Mouse (Mus musculus): ENCODE results near the gene Gbf1.

Gbf1 gene

GRCm38 (mm10) chr19:46316846-46317545 is 164.7 kb downstream of the Gbf1 start:
- DNase-seq, result no peak

GRCm38 (mm10) chr19:46317546-46317885 is 165.2 kb downstream of the Gbf1 start:
- no peak for DNase-seq

DNA sequence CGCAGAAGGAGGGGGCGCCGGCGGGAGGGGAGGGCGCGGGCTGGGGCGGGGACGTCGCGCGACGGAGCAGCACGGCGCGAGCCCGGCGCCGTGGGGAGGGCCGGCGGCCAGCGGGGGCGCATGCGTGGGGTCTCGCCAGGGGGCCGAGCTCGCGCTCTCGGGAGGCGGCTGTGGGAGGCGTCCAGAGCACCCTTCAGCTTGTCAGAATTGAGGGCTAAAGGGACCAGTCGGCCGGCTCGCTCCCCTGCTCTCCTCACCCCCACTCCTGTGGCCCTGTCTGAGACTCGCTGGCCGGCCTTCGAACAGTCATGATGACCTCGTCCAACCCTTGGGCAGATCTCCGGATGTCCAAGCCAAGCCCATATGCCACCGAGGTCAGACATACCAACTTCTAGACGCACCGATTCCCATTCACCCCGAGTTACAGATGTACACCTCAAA is 165.7 kb downstream of the Gbf1 start:
- DNase-seq, result no peak

DNA sequence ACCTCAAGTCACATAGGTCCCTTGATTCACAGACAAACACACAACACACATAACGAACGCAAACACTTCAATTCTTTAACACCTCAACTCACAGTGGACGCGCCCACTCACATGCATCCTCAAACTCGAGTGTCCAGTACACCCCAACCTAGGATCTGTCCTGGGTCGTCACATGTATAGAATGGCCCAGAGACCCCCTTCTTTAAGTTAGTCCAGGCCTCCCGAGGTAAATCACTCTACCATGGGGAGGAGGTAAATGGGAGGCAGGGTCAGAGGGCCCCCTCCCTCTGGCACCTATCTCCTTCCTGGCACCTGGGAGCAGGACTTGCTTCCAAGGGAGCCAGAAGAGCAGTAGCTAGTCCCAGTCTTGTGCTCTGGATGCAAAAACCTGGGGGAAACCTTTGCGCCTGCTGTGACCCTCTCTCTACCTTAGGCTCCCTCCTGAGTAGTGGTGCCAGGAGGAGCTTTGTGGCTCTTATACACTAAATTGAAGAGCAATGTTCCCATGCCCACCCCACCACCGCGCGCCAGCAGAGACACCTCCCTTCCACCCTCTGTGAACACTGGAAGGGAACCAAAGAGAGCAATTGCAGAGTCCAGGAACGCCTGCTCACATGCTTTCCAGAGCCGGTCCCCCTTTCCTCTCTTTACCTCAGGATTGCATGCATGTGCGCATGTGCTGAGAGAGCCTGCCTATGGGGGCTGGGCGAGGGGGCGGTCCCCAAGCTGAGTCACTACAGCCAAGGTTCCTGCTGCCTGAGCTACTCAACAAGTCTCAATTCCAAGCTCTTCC is 166.5 kb downstream of the Gbf1 start:
- DNase-seq, result peak in 1 of 2 experiments; percentile 41

- DNase-seq, result no peak
Observed at GRCm38 (mm10) chr19:46320076-46320785, 167.9 kb downstream of the Gbf1 start.

GRCm38 (mm10) chr19:46321101-46321943 is 169.0 kb downstream of the Gbf1 start:
- no peak for DNase-seq

DNA sequence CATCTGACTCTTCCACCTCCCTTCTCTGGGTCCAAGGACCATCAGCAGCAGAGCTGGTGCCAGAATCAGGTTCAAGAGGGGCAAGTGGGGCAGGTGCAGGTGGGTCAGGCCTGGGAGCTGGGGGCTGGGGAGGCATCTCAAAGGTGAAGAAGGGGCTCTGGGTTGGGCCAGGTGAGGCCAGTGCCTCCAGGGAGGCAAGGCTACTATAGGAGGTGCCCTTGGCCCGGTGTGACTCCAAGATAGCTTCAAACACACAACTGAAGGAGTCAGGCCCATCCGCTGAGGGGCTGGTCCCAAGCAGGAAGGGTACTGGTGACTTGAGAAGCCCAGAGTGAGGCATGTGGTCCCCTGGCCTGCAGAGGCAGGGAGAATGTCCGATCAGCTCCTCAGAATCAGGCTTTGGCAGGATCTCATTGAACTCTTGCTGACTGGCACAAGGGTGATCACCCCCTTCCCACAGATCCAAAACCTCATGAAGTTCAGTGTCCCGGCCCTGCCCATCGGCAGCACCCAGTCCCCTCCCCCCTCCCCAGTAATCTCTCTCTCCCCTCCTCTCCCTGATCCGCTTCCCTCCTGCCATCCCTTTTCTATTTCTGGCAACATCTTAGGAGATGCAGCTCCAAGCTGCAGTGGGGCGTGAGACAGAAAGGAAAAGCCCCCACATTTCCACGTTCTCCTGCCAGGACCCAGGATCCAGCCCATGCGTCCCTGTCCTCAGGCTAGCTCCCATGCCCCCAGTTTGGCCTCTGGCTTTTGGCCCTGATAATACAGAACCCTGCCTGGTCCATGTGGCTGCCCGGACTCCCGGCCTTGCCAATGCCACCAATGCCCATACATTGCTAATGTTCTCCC is 170.1 kb downstream of the Gbf1 start:
- no peak for DNase-seq

DNA sequence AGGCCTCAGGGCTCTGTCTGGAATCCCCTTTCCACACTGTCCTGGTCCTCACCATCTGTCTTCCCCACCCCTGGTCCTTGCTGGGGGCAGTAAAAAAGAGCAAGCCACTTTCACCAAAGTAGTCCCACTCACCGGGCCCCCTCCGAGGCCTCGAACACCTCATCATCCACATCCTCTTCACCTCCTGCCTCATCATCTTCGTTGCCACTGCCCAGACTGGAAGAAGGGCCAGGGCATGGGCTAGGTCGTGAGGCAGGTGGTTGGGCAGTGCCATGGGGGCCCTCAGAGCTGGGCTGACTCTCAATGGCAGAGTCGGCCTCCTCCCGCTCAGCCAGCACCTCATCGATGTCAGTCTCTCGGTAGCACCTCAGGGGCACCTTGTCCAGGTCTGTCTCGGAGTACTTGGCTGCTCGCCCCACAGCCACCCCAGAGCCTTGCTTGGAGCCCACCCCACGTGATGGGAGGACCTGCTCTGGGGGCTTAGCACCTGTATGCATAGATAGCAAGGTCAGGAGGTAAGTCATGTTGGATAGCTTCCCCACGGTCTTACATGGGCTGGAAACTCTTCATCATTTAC is 170.8 kb downstream of the Gbf1 start:
- no peak for DNase-seq

- DNase-seq, result no peak
Observed at GRCm38 (mm10) chr19:46323716-46324115, 171.4 kb downstream of the Gbf1 start.

DNA sequence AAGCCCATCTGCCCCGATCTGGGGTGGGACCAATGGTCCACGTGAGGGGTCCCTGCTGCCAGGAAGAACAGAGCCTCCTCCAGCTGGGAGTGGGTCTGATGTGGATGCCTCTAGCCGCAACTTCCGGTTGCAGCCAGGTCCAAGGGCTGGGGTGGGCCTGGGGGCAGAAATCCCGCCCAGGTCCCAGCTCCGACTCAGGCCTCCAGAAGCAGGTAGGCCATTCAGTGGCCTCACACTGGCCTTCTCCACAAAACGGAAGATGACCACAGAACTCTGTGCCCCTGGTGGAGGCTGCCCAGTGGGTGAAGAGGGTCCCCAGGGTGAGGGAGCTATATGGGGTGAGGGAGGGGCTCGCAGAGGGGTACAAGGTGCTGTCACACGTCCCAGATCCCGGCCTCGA is 172.1 kb downstream of the Gbf1 start:
- no peak for DNase-seq

DNA sequence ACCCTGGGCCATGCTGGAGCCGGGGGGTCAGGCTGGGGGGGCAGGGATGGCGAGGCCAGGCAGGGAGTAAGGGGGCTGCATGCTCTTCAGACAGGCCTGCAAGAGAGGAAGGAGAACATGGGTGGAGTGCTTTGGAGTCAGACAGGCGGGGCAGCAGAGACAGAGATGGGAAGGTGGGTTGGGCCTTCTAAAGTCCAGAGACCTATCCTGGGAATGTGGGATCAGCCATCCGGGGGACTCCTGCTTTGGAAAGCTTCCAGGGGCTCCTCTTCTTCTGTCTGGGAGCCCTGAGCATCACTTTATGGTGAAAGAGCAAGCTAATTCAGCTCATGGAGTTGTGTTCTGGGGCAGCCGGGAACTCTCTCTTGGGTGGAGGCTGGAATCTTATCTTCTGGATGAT is 172.6 kb downstream of the Gbf1 start:
- DNase-seq, result no peak

DNA sequence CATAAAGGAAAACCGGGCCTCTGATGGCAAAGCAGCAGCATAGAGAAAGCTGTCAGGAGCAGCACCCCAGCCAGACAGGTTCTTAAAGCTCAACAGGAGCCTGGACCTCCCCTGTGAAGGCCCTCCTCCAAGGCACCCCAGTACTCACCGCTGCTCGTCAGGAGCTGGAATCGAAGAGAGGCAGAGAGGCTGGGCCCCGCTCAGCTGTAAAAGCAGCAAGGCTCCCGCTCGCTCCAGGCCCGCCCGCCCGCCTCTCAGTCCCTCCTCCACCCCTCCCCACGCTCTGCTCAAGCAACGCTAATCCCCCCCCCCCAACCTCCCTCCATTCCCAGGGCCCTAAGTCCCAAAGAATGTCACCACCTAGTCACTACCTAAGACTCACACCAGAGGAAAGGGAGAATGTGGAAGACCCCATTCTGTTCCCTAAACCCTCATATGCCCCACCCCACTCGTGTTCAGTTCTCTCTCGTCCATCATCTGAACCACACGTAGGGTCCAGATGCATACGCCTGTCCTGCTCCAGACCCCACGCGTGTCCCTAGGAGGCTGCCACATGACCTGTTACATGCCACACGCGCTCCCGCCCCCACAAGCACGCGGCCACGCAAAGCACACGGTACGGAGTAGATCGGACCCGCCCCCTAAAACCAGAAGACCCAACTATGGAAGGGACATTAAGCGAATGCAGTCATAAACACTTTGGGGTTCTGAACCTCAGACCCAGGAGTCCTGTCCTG is 173.9 kb downstream of the Gbf1 start:
- DNase-seq, result no peak

GRCm38 (mm10) chr19:46326756-46327305 is 174.5 kb downstream of the Gbf1 start, which contains the start of gene Psd:
TSS of gene Psd (minus strand) at chr19:46327156.
- peak in 1 of 2 experiments; percentile 54 for DNase-seq

- DNase-seq, result no peak
Observed at GRCm38 (mm10) chr19:46327531-46328064, 175.3 kb downstream of the Gbf1 start.

DNA sequence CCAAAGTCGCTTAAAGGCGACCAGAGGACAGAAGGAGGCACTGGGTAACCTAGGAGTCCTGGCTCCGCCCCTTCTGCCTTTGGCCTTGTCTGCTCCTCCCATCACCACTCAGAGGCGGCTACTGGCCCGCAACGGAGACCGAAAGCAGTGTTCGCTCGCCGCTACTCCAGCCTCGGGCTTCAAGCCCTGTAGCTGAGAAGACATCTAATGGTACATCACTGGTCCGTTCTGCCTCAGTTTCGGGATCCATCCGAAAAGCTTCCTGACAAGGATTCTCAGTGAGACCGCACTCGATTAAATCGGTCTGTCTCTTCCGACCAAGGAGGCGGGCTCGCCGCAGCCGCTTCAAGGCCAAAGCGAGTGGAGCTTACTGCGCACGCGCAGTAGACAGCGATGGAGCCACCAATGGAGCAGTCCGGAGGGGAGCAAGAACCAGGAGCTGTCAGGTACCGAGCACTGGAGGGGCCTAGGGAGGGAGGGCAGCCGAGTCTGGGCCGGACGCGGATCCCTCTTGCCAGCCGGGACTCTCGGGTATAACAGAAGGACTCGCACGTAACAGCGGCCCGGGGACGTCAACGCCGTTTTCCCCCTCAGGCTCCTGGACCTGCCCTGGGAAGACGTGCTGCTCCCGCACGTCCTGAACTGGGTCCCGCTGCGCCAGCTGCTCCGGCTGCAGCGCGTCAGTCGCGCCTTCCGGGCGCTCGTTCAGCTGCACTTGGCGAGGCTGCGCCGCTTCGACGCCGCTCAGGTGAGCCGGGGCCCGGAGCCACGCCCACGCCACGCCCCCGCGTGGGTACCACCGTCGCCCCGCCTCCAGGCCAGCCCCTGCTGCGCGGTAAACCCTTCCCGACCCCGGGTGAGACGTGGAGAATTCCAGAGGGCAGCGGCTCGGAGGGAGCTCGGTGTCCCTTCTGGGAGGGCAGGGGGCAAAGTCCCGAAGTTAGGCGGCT is 176.0 kb downstream of the Gbf1 start, which contains the start of gene Fbxl15:
Gene Fbxl15 (plus strand): TSS at position 104 of the 950 bp plus-strand sequence.
- peak; percentile 93 to 94 for DNase-seq

DNA sequence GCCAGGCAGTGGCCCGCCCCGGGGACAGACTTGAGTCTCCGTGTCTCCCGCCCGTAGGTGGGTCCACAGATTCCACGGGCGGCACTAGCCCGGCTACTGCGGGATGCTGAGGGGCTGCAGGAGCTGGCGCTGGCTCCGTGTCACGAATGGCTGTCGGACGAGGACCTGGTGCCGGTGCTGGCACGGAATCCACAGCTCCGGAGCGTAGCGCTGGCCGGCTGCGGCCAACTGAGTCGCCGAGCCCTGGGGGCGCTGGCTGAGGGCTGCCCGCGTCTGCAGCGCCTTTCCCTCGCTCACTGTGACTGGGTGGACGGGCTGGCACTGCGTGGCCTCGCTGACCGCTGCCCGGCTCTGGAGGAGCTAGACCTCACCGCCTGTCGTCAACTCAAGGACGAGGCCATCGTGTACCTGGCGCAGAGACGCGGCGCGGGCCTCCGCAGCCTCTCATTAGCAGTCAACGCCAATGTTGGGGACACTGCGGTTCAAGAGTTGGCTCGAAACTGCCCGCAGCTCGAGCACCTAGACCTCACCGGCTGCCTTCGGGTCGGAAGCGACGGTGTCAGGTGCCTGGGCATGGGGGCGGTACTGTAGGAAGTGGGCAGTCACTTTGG is 176.8 kb downstream of the Gbf1 start:
- DNase-seq, result peak in 1 of 2 experiments; percentile 26

DNA sequence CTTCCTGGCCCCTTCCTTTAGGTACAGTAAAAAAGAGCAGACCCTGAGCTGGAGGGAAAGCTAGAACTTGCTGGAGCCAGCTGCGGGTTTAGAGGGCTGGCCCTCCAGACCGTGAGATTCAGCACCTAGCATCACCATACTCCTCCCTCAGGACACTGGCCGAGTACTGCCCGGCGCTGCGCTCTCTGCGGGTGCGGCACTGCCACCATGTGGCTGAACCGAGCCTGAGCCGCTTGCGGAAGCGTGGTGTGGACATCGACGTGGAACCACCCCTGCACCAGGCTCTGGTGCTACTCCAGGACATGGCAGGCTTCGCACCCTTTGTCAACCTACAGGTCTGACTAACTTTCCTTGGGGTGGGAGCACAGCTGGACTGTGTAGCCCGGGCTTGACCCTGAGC is 177.6 kb downstream of the Gbf1 start:
- peak; percentile 77 to 86 for DNase-seq

DNA sequence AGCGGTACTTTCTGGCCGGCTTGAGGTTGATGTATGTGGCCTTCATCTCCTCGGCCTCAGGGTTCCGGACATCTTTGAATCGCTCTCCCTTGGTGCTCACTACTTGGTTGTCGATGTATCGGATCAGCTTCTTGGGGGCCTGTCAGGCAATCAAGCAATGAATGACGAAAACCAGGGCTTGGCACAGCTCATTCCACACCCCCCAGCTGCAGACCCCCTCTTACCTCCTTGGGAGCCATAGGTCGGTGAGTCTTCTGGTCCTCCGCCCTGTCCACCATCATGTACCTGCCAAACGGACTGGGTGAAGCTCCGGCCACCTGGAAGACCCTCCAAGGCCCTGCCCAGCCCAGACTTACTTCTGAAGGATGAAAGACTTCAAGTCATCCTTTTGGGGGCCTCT is 178.4 kb downstream of the Gbf1 start:
- no peak for DNase-seq
